Mouse (Mus musculus) forebrain, embryonic 15.5 days (tissue): ENCODE data around the gene Abcg3. TPM values are rescaled to one million over a fixed set of nuclear protein-coding genes. Genes with fewer than 3 reads are reported as not detected.
"Not testable (repeated sequence)": the region's sequence is repeated elsewhere in the genome, so short reads cannot be mapped to it uniquely, and the experiment has no call there.

Source experiments
- ATAC-seq: fragments of 200-750 bp; cut with Nextera tagmentation; replicated peaks from 2 replicates; pipeline ENCODE4 v1.8.0; 2017; ENCODE audit warnings: mild to moderate bottlenecking, moderate TSS enrichment, moderate library complexity
- H3K27ac ChIP-seq: fragments of 300-500 bp; sonication (generic); replicated peaks from 2 replicates; pipeline ENCODE4 v1.5.1; 2015; ENCODE audit warnings: mild to moderate bottlenecking, inconsistent platforms
- H3K27me3 ChIP-seq: fragments of 300-500 bp; sonication (generic); 2 replicates; pipeline ENCODE4 v1.6.1; 2015; ENCODE audit warnings: inconsistent platforms
- H3K36me3 ChIP-seq: fragments of 300-500 bp; sonication (generic); 2 replicates; pipeline ENCODE4 v1.6.1; 2015; ENCODE audit warnings: mild to moderate bottlenecking, inconsistent platforms
- H3K4me1 ChIP-seq: fragments of 300-500 bp; sonication (generic); 2 replicates; pipeline ENCODE4 v1.6.1; 2015; ENCODE audit warnings: inconsistent platforms
- H3K4me2 ChIP-seq: fragments of 300-500 bp; sonication (generic); replicated peaks from 2 replicates; pipeline ENCODE4 v1.6.1; 2015; ENCODE audit warnings: mild to moderate bottlenecking, inconsistent platforms
- H3K4me3 ChIP-seq: fragments of 300-500 bp; sonication (generic); 2 replicates; pipeline ENCODE4 v1.5.1; 2015; ENCODE audit warnings: mild to moderate bottlenecking, inconsistent platforms
- H3K9ac ChIP-seq: fragments of 300-500 bp; sonication (generic); replicated peaks from 2 replicates; pipeline ENCODE4 v1.6.1; 2015; ENCODE audit warnings: mild to moderate bottlenecking, inconsistent platforms
- H3K9me3 ChIP-seq: fragments of 300-500 bp; sonication (generic); 2 replicates; pipeline ENCODE4 v1.6.1; 2016; ENCODE audit warnings: inconsistent platforms
- WGBS: fragments of 180-500 bp; shearing (Covaris S2); methylation state at CpG from one replicate; pipeline ENCODE4 v1.1.7; 2015; ENCODE audit warnings: mixed read lengths; 5-methylcytosine and 5-hydroxymethylcytosine counted together
- polyA plus RNA-seq: library from polyadenylated mRNA; unstranded; fragments of >200 nt; fragmentation: Nextera tagmentation; extraction: Ambion mirVana; gene quantifications from 2 replicates; pipeline ENCODE4 v1.2.1, GENCODE M21; 2015

The Abcg3 gene
- polyA plus RNA-seq: 0.22 and 0.23 TPM in 2 replicates

- Histone ChIP-seq H3K36me3 (no peaks in the 10 kb centered on the region), H3K27me3 (no peaks in the 10 kb centered on the region), H3K4me1 (no peaks in the 10 kb centered on the region), H3K4me2 (no peak within 1 kb of the TSS), H3K4me3 (no peak within 1 kb of the TSS), H3K27ac (no peak within 1 kb of the TSS), H3K9me3 (no peaks in the 10 kb centered on the region), H3K9ac (no peak within 1 kb of the TSS)
- WGBS: 34% methylated on average over 12 of the region's 12 CpGs
- ATAC-seq: no peak
Measured at GRCm38 (mm10) chr5:104982535-104982934, at the start of gene Abcg3. Abcg3 (minus strand) TSS chr5:104982718.

DNA sequence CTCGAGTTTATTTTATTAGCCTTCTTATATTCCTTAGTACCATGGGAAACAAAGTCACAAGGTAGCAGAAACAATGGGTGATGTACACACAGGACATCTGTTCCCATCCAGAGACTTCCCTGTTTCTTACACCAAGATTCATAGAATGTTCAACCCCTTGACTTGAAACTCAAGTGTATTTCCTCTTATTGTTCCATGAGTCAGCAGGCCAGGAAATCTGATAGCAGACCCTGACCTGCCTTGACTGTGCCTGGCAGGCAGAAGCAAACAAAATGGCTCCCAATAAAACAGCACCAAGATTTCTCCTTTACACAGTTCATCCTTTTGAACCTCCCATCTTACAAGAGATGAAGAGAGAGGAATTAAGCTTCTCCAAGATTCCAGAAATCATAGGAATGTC lies 30.0 kb upstream of the Abcg3 start:
- Histone ChIP-seq H3K9me3 (no peaks in the 10 kb centered on the region), H3K9ac (no peak overlapping the region), H3K4me2 (no peak overlapping the region), H3K36me3 (no peaks in the 10 kb centered on the region), H3K27ac (no peak overlapping the region), H3K4me1 (no peaks in the 10 kb centered on the region), H3K4me3 (no peak overlapping the region), H3K27me3 (no peaks in the 10 kb centered on the region)
- WGBS: 75% methylated on average over 1 of the region's 1 CpGs
- ATAC-seq: no peak

DNA sequence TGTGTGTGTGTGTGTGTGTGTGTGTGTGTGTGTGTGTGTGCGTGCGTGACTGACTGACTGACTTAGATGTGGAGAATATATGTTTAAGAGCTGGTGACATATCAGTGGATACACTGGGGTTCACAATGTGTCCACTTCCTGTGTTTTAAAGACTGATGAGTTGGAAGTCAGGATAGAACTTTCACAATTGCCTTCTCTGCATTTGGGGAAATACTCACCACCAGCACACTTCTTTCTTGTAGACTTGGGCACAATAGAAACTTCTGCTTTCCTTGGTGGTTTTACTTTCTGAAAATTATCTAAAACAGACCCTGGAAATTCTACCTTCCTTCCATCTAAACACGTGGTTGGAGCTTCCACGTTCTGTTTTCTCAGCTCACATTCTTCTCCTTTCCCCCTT lies 29.1 kb upstream of the Abcg3 start:
- Histone ChIP-seq H3K27ac (no peak overlapping the region), H3K36me3 (no peaks in the 10 kb centered on the region), H3K9ac (no peak overlapping the region), H3K4me3 (no peak overlapping the region), H3K27me3 (no peaks in the 10 kb centered on the region), H3K4me1 (no peaks in the 10 kb centered on the region), H3K4me2 (no peak overlapping the region), H3K9me3 (no peaks in the 10 kb centered on the region)
- ATAC-seq: no peak
- WGBS: 85% methylated on average over 4 of the region's 4 CpGs

GRCm38 (mm10) chr5:105010376-105010775 lies 27.9 kb upstream of the Abcg3 start:
- ATAC-seq: no peak
- Histone ChIP-seq H3K9ac (no peak overlapping the region), H3K9me3 (no peaks in the 10 kb centered on the region), H3K27me3 (no peaks in the 10 kb centered on the region), H3K4me1 (no peaks in the 10 kb centered on the region), H3K27ac (no peak overlapping the region), H3K4me2 (no peak overlapping the region), H3K4me3 (no peak overlapping the region), H3K36me3 (no peaks in the 10 kb centered on the region)

DNA sequence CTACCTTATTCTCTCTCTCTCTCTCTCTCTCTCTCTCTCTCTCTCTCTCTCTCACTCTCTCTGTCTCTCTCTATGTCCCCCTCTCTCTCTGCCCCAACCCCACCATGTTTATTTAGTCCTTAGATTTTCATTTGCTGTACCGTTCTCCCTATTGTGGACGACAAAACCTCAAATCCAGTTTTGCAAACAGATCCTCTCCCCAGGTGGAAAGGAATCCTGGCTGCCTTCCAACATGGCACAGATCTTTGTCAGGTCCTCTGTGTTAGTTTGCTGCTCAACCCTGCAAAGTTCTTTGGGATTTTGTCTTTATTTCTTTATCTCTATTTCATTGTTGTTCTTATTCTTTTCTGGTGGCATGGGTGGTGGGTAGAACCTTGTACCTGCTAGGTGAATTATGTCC lies 6.9 kb upstream of the Abcg3 start:
- Histone ChIP-seq H3K27ac (no peak overlapping the region), H3K4me1 (no peaks in the 10 kb centered on the region), H3K9ac (no peak overlapping the region), H3K27me3 (no peaks in the 10 kb centered on the region), H3K9me3 (no peaks in the 10 kb centered on the region), H3K4me2 (no peak overlapping the region), H3K36me3 (no peaks in the 10 kb centered on the region), H3K4me3 (no peak overlapping the region)
- 80% methylated on average over 2 of the region's 2 CpGs for WGBS
- no peak for ATAC-seq

DNA sequence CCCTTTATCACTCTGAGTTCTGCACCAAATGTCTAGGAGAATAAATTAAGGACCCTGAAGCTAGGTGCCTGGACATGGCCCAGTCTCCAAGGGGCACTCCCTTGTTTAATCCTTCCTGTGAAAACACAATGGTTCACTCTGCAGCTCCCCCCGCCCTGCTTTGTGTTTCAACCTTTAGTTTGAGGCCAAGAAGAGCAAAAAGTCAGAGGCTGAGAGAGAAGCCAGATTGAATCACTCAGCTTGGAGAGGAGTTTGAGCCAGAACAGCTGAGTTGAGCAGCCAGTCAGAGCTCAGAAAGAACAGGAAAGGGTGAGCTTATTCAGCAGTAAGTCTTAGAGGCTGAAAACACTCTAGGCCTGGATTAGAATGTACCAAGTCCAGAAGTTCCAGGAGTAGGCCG lies 5.5 kb upstream of the Abcg3 start:
- no peak for ATAC-seq
- no peaks in the 10 kb centered on the region for H3K9me3 ChIP-seq
- H3K27ac ChIP-seq: no peak overlapping the region
- no peak overlapping the region for H3K9ac ChIP-seq
- H3K36me3 ChIP-seq: no peaks in the 10 kb centered on the region
- no peaks in the 10 kb centered on the region for H3K27me3 ChIP-seq
- H3K4me3 ChIP-seq: no peak overlapping the region
- no peaks in the 10 kb centered on the region for H3K4me1 ChIP-seq
- no peak overlapping the region for H3K4me2 ChIP-seq
- 53% methylated on average over 2 of the region's 2 CpGs for WGBS

DNA sequence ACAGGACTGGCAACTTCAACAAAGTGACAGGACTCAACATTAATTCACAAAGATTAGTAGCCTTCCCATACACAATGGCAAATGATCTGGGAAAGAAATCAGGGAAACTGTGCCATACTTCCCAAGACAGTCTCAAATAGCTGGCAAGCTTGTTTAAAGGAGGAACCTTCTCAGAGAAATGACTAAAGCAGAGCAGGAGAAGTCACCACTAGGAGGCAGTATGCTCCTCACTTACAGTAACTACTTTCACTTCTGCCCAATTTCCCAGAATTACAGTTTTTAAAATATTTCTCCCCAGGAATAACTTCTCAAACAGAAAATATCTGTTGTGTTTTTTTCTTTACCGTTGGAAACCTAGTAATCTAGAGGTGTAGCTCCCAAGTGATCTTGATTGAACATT lies 4.2 kb upstream of the Abcg3 start:
- Histone ChIP-seq H3K4me2 (no peak overlapping the region), H3K9ac (no peak overlapping the region)
- no peak for ATAC-seq

DNA sequence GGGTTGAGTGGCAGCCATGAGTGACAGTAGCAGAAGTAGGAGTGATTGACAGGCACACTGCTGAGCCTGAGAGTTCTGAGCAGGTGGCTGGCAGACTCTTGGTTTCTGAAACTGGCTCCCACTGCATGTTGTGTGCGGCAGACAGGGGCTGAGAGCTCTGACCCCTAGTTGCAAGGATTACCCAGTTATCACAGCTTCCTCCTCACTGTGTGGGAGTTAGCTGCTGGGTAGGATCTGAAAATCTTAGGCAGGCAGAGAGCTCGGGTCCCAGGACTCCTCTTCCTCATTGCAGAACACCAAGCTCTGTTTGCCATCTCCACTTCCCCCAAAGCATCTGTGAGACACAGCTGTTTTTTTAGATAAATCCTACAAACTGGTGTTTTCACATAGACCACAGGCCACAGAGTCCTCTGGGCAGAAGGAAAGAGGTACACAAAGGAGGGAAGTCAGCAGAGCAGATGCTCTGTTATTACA lies 3.4 kb downstream of the Abcg3 start:
- no peaks in the 10 kb centered on the region for H3K4me1 ChIP-seq
- H3K4me2 ChIP-seq: no peak overlapping the region
- H3K4me3 ChIP-seq: no peak overlapping the region
- no peaks in the 10 kb centered on the region for H3K9me3 ChIP-seq
- no peak for ATAC-seq
- H3K9ac ChIP-seq: no peak overlapping the region
- no peaks in the 10 kb centered on the region for H3K27me3 ChIP-seq
- H3K36me3 ChIP-seq: no peaks in the 10 kb centered on the region
- 79% methylated on average over 2 of the region's 2 CpGs for WGBS
- no peak overlapping the region for H3K27ac ChIP-seq

More for the DNA sequence above, 4.2 kb upstream of the Abcg3 start:
- H3K4me1 ChIP-seq: no peaks in the 10 kb centered on the region
- no peak overlapping the region for H3K27ac ChIP-seq
- no peaks in the 10 kb centered on the region for H3K9me3 ChIP-seq
- H3K4me3 ChIP-seq: no peak overlapping the region
- H3K36me3 ChIP-seq: no peaks in the 10 kb centered on the region
- H3K27me3 ChIP-seq: no peaks in the 10 kb centered on the region
- 53% methylated on average over 1 of the region's 1 CpGs for WGBS

DNA sequence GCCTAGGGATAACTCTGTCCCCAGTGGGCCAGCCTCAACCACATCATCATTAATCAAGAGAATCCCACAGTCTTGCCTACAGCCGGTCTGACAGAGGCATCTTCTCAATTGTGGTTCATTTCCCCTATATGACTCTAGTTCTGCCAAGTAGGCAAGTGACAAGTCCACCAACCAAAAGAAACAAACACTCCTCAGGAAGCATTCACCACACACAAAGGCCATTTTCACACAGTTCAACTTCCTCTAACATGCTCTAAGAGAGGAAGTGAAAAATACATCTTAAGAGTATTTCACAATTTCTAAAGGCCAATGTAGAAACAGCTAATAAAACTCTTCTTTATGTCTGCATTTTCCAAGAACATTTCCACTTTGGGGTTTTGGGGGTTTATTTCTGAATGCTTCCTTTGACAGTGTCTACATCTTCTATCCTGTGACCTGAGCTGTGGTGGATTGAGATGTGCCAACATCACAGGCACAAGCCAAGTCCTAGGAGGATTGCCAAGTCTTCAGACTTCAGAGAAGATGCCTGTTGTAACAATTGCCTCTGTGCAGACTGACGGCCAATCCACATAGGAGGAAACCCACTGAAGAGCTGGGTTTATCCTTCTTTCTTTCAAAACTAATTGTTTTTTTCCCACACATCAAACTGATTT lies 24.3 kb downstream of the Abcg3 start:
- no peaks in the 10 kb centered on the region for H3K27me3 ChIP-seq
- no peak overlapping the region for H3K9ac ChIP-seq
- no peaks in the 10 kb centered on the region for H3K36me3 ChIP-seq
- 85% methylated on average over 2 of the region's 2 CpGs for WGBS
- H3K4me2 ChIP-seq: no peak overlapping the region
- no peak overlapping the region for H3K27ac ChIP-seq
- ATAC-seq: no peak
- H3K4me1 ChIP-seq: no peaks in the 10 kb centered on the region
- H3K9me3 ChIP-seq: no peaks in the 10 kb centered on the region
- H3K4me3 ChIP-seq: no peak overlapping the region

DNA sequence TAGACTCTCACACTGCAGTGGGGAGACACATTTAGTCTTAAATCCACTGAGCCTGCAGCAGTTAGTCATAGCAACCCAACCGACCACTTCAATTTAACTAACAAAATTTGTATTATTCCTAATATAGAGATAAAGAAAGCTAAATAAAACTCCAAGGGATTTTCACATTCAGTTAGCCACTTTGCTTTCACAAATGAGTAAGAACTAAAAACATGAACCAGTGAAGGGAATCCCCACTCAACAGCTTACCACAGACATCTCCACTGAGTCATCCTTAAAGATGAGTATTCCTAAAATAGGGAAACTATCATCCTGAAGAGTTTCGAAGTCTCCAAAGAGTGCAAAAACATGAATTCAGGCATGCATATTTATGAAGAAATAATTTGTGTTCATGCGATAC lies 27.3 kb downstream of the Abcg3 start:
- no peak overlapping the region for H3K9ac ChIP-seq
- H3K4me2 ChIP-seq: no peak overlapping the region
- ATAC-seq: no peak
- H3K36me3 ChIP-seq: no peaks in the 10 kb centered on the region
- H3K4me1 ChIP-seq: no peaks in the 10 kb centered on the region
- no peaks in the 10 kb centered on the region for H3K27me3 ChIP-seq
- H3K27ac ChIP-seq: no peak overlapping the region
- 97% methylated on average over 3 of the region's 3 CpGs for WGBS
- no peak overlapping the region for H3K4me3 ChIP-seq
- no peaks in the 10 kb centered on the region for H3K9me3 ChIP-seq

- WGBS: 90% methylated on average over 1 of the region's 1 CpGs
- H3K27me3 ChIP-seq: no peaks in the 10 kb centered on the region
- no peak overlapping the region for H3K4me2 ChIP-seq
- no peaks in the 10 kb centered on the region for H3K9me3 ChIP-seq
- no peak overlapping the region for H3K9ac ChIP-seq
- H3K4me3 ChIP-seq: no peak overlapping the region
- no peak for ATAC-seq
- H3K27ac ChIP-seq: no peak overlapping the region
- no peaks in the 10 kb centered on the region for H3K4me1 ChIP-seq
- H3K36me3 ChIP-seq: no peaks in the 10 kb centered on the region
Measured at GRCm38 (mm10) chr5:104946951-104947350, 35.6 kb downstream of the Abcg3 start.

GRCm38 (mm10) chr5:104934148-104934547 lies 48.4 kb downstream of the Abcg3 start:
- H3K4me3 ChIP-seq: no peak overlapping the region
- no peak overlapping the region for H3K4me2 ChIP-seq
- WGBS: 91% methylated on average over 7 of the region's 7 CpGs
- no peak overlapping the region for H3K27ac ChIP-seq
- no peaks in the 10 kb centered on the region for H3K27me3 ChIP-seq
- H3K9ac ChIP-seq: no peak overlapping the region
- ATAC-seq: no peak
- H3K4me1 ChIP-seq: no peaks in the 10 kb centered on the region
- H3K9me3 ChIP-seq: no peaks in the 10 kb centered on the region
- no peaks in the 10 kb centered on the region for H3K36me3 ChIP-seq

DNA sequence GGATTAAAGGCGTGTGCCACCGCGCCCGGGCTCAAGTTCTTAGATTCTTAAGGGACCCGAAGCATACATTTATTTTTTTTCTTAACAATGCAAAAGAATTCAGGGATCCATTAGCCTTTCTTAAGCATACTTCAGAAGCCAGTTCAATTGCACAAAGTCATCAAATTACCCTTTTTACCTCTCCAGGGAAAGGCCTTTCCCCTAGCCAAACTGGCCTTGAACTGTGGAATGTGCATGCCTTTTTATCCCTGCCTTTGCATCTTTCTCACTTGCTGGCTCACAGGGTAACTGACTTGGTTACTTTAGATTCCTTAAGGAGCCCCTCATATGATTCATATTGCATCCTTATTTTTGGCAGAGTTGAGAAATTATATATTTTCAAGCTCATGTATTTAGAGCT lies 76.0 kb downstream of the Abcg3 start:
- not testable (repeated sequence) for H3K27ac ChIP-seq, H3K27me3 ChIP-seq, H3K9ac ChIP-seq, ATAC-seq, H3K4me2 ChIP-seq, H3K9me3 ChIP-seq, H3K4me3 ChIP-seq, H3K4me1 ChIP-seq, H3K36me3 ChIP-seq
- WGBS: 89% methylated on average over 5 of the region's 5 CpGs
